Mouse (Mus musculus) limb, embryonic 12.5 days (tissue): ENCODE measurements around the gene Cnr2. TPM values are rescaled to one million over a fixed set of nuclear protein-coding genes. Genes with fewer than 3 reads are reported as not detected.

Experiments used
- ATAC-seq: fragments of 200-750 bp; cut with Nextera tagmentation; 2 replicates; pipeline ENCODE4 v1.8.0; 2017; ENCODE audit warnings: low read depth, moderate TSS enrichment; ENCODE audit not compliant: insufficient number of reproducible peaks, insufficient read depth, low FRiP score, low TSS enrichment
- H3K27ac ChIP-seq: fragments of 300-500 bp; sonication (generic); 2 replicates; pipeline ENCODE4 v1.5.1; 2016; ENCODE audit warnings: mild to moderate bottlenecking, moderate library complexity
- H3K27me3 ChIP-seq: fragments of 300-500 bp; sonication (generic); 2 replicates; pipeline ENCODE4 v1.6.1; 2016; ENCODE audit warnings: mild to moderate bottlenecking, moderate library complexity
- H3K36me3 ChIP-seq: fragments of 300-500 bp; sonication (generic); 2 replicates; pipeline ENCODE4 v1.6.1; 2016; ENCODE audit warnings: mild to moderate bottlenecking, moderate library complexity
- H3K4me1 ChIP-seq: fragments of 300-500 bp; sonication (generic); replicated peaks from 2 replicates; pipeline ENCODE4 v1.6.1; 2016
- H3K4me2 ChIP-seq: fragments of 300-500 bp; sonication (generic); 2 replicates; pipeline ENCODE4 v1.6.1; 2016; ENCODE audit warnings: mild to moderate bottlenecking, moderate library complexity
- H3K4me3 ChIP-seq: fragments of 300-500 bp; sonication (generic); replicated peaks from 2 replicates; pipeline ENCODE4 v1.5.1; 2016; ENCODE audit warnings: mild to moderate bottlenecking
- H3K9ac ChIP-seq: fragments of 300-500 bp; sonication (generic); replicated peaks from 2 replicates; pipeline ENCODE4 v1.6.1; 2016; ENCODE audit warnings: mild to moderate bottlenecking, moderate library complexity
- H3K9me3 ChIP-seq: fragments of 300-500 bp; sonication (generic); 2 replicates; pipeline ENCODE4 v1.6.1; 2016; ENCODE audit warnings: mild to moderate bottlenecking, moderate library complexity
- WGBS: fragments of 180-500 bp; shearing (Covaris S2); methylation state at CpG from one replicate; pipeline ENCODE4 v1.1.7; 2016; 5-methylcytosine and 5-hydroxymethylcytosine counted together
- polyA plus RNA-seq: library from polyadenylated mRNA; unstranded; fragments of >200 nt; fragmentation: Nextera tagmentation; extraction: Ambion mirVana; gene quantifications from 2 replicates; pipeline ENCODE4 v1.2.1, GENCODE M21; 2016

The Cnr2 gene
- polyA plus RNA-seq, 1 experiment from 2014 or later: 0.45 TPM

DNA sequence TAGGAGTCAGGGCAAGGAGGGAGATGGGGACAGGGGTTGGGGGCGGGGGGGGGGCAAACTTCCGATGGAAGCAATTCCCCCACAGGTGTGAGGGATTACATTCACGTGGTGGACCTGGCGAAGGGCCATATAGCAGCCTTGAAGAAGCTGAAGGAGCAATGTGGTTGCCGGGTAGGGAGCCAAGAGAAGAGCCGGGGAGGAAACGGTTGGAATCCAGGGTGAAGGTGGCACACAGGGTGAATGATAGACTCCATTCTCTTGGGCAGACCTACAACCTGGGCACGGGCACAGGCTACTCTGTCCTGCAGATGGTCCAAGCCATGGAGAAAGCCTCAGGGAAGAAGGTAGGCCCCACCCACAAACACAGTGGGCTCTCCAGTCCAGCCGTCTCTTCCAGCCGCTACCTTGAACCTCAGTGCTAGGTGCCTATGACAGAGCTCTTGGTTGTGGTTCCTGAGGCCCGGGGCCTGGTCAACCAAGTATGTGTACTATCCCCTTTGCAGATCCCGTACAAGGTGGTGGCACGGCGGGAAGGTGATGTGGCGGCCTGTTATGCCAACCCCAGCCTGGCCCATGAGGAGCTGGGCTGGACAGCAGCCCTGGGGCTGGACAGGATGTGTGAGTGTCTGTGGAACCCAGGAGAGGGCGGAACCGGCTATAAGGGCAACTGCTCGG lies 72.0 kb downstream of the Cnr2 start:
- Histone ChIP-seq H3K4me1 (peaks cover 36% of the 10 kb centered on the region), H3K27me3 (no peaks in the 10 kb centered on the region), H3K9ac (no peak overlapping the region), H3K4me3 (no peak overlapping the region), H3K9me3 (no peaks in the 10 kb centered on the region), H3K4me2 (no peak overlapping the region), H3K36me3 (peaks cover 56% of the 10 kb centered on the region), H3K27ac (no peak overlapping the region)
- no peak for ATAC-seq
- WGBS: 90% methylated on average over 18 of the region's 18 CpGs

DNA sequence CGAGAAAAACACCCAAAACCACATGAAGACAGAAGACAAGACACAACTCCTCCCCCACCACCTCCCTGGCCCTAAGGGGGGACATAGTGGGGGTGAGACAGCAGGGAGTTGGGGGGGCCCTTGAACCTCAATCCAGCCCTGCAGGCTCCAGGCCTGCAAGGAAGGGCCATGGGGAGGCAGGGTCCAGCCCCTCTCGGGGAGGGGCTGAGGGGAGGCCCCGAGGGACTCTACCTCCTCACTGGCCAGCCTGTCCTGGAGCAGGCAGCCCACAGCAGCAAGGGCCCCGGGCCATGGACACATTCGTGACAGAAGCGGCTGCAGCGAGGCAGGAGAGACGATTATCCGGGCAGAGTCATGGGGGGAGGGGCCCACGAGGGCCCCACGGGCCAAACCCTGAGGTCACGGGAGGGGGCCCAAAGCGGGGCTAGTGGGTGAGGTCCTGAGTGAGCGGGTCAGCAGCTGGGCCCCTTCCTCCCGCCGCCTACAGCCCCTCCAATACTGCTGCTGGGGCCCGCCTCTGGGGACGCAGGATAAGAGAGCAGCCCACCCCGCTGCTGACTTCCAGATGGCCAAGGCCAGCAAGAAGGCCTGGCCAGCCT lies 73.2 kb downstream of the Cnr2 start:
- Histone ChIP-seq H3K36me3 (peaks cover 54% of the 10 kb centered on the region), H3K9ac (peak overlapping the region; percentile 31; the same call in 1 of the 2 replicates), H3K4me1 (peaks cover 31% of the 10 kb centered on the region), H3K27ac (no peak overlapping the region), H3K9me3 (no peaks in the 10 kb centered on the region), H3K4me3 (no peak overlapping the region), H3K27me3 (no peaks in the 10 kb centered on the region), H3K4me2 (no peak overlapping the region)
- 76% methylated on average over 17 of the region's 19 CpGs for WGBS
- ATAC-seq: no peak

DNA sequence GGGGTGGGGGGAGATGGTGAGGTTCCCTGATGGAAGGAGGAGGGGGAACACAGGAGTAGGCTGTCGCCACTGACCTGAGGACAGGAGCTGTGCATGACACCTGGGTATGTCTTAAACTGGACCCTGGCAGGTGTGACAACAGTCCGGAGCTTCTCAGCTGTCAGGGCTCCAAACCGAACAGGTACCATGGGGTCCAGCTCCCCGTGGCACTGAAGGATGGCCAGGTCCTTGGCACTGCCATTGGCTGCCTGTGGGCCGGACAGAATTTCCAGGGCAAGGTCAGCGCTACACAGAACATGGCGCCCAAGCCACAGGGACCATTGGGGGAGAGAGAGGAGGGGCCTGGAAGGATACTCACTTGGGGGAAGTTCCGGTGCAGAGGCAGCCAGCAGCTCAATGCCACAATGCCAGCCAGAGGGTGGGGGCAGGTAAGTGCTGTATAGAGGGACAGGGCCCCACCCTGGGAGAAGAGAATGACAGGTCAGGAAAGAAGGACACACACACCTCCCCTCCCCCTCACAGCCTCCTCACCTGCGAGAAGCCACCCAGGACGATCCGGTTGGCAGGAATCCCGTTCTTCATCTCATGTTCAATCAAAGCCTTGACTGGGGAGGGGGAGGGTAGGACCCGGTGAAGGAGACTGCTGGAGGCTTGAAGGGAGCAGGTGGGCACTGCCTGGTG lies 74.0 kb downstream of the Cnr2 start:
- Histone ChIP-seq H3K4me1 (peaks cover 28% of the 10 kb centered on the region), H3K27ac (no peak overlapping the region), H3K36me3 (peaks cover 58% of the 10 kb centered on the region), H3K4me3 (no peak overlapping the region), H3K4me2 (no peak overlapping the region), H3K27me3 (no peaks in the 10 kb centered on the region), H3K9me3 (no peaks in the 10 kb centered on the region), H3K9ac (no peak overlapping the region)
- WGBS: 92% methylated on average over 13 of the region's 13 CpGs
- no peak for ATAC-seq

Other genes with a start within 250 kb of the Cnr2 start
- gene Ifnlr1, start 209.1 kb upstream of the Cnr2 start, polyA plus RNA-seq: 0.81 and 0.95 TPM in 2 replicates
- gene Il22ra1, start 167.2 kb upstream of the Cnr2 start, polyA plus RNA-seq: not detected in 2 replicates
- gene Myom3, start 135.7 kb upstream of the Cnr2 start, polyA plus RNA-seq: 2.0 and 2.4 TPM in 2 replicates
- 392 and 402 TPM in 2 replicates for gene Srsf10, start 39.6 kb upstream of the Cnr2 start, polyA plus RNA-seq
- 209 and 220 TPM in 2 replicates for gene Pnrc2, start 21.5 kb upstream of the Cnr2 start, polyA plus RNA-seq
- 47.0 and 51.0 TPM in 2 replicates for gene Fuca1, start 25.3 kb downstream of the Cnr2 start, polyA plus RNA-seq
- gene Hmgcl, start 51.1 kb downstream of the Cnr2 start, polyA plus RNA-seq: 78.5 and 81.5 TPM in 2 replicates
- gene Gale, start 68.3 kb downstream of the Cnr2 start, polyA plus RNA-seq: 32.1 and 33.3 TPM in 2 replicates
- 126 and 127 TPM in 2 replicates for gene Lypla2, start 77.2 kb downstream of the Cnr2 start, polyA plus RNA-seq
- 64.9 and 69.6 TPM in 2 replicates for gene Pithd1, start 91.9 kb downstream of the Cnr2 start, polyA plus RNA-seq
- gene Eloa, start 126.4 kb downstream of the Cnr2 start, polyA plus RNA-seq: 40.6 and 45.3 TPM in 2 replicates
- 442 and 453 TPM in 2 replicates for gene Rpl11, start 158.0 kb downstream of the Cnr2 start, polyA plus RNA-seq
- 652 and 658 TPM in 2 replicates for gene Id3, start 248.1 kb downstream of the Cnr2 start, polyA plus RNA-seq